Mouse (Mus musculus) MEL (cell line): ENCODE measurements around the gene Ank2. TPM values are rescaled to one million over a fixed set of nuclear protein-coding genes. Genes with fewer than 3 reads are reported as not detected.
"Not testable (repeated sequence)": the region's sequence is repeated elsewhere in the genome, so short reads cannot be mapped to it uniquely, and the experiment has no call there.

Experiments used
- DNase-seq: peaks from one replicate; pipeline ENCODE4 v3.0.0; 2011; ENCODE audit warnings: low read depth, low spot score
- H3K27ac ChIP-seq: 2 replicates; pipeline ENCODE4 v1.5.1; 2012; ENCODE audit warnings: low read depth, mild to moderate bottlenecking, control low read depth, low read length, moderate library complexity; ENCODE audit not compliant: control insufficient read depth
- H3K27me3 ChIP-seq, 2 experiments: fragments of 150-350 bp in 1 of 2; sonication (generic) in 1 of 2; 2 replicates each; pipeline ENCODE4 v1.6.1; 2012; ENCODE audit warnings: low read length in 2 of 2, mild to moderate bottlenecking in 2 of 2, improper control_type of control experiment in 1 of 2, moderate library complexity in 1 of 2; ENCODE audit not compliant: insufficient read depth in 2 of 2, control insufficient read depth in 1 of 2
- H3K36me3 ChIP-seq, 2 experiments: 2 replicates each; pipeline ENCODE4 v1.6.1; 2012 to 2014; ENCODE audit warnings: low read length in 2 of 2, improper control_type of control experiment in 1 of 2, inconsistent platforms in 1 of 2, mild to moderate bottlenecking in 1 of 2; ENCODE audit not compliant: insufficient read depth in 2 of 2, control insufficient read depth in 1 of 2
- H3K4me1 ChIP-seq, 2 experiments: fragments of 150-350 bp in 1 of 2; sonication (generic) in 1 of 2; 2 replicates each; pipeline ENCODE4 v1.6.1; 2012; ENCODE audit warnings: low read length in 2 of 2, improper control_type of control experiment in 1 of 2, mild to moderate bottlenecking in 1 of 2; ENCODE audit not compliant: insufficient read depth in 2 of 2, control insufficient read depth in 1 of 2
- H3K4me3 ChIP-seq, 2 experiments: fragments of 150-350 bp in 1 of 2; sonication (generic) in 1 of 2; 2 replicates each; pipeline ENCODE4 v1.5.1; 2012; ENCODE audit warnings: low read depth in 2 of 2, low read length in 2 of 2, mild to moderate bottlenecking in 2 of 2, moderate library complexity in 2 of 2, control low read depth in 1 of 2, improper control_type of control experiment in 1 of 2; ENCODE audit not compliant: control insufficient read depth in 1 of 2, insufficient read depth in 1 of 2
- H3K79me2 ChIP-seq: 2 replicates; pipeline ENCODE4 v1.6.1; 2012; ENCODE audit warnings: mild to moderate bottlenecking, low read length, moderate library complexity; ENCODE audit not compliant: control insufficient read depth, poor library complexity, insufficient read depth
- H3K9ac ChIP-seq: 2 replicates; pipeline ENCODE4 v1.6.1; 2012; ENCODE audit warnings: low read depth, mild to moderate bottlenecking, control low read depth, low read length, moderate library complexity; ENCODE audit not compliant: control insufficient read depth, poor library complexity, severe bottlenecking
- H3K9me3 ChIP-seq: fragments of 150-350 bp; sonication (generic); replicated peaks from 2 replicates; pipeline ENCODE4 v1.6.1; 2012; ENCODE audit warnings: mild to moderate bottlenecking, low read length, improper control_type of control experiment, moderate library complexity; ENCODE audit not compliant: insufficient read depth
- CHD1 ChIP-seq: IDR thresholded peaks from 2 replicates; pipeline ENCODE4 v1.6.1; 2012; ENCODE audit warnings: low read depth, mild to moderate bottlenecking, inconsistent platforms, low read length, improper control_type of control experiment
- CTCF ChIP-seq, 3 experiments: IDR thresholded peaks in 2 of 3; conservative IDR thresholded peaks in 1 of 3; 2 replicates each; pipeline ENCODE4 v1.5.1; 2011 to 2012; ENCODE audit warnings: low read length in 3 of 3, low read depth in 2 of 3, mild to moderate bottlenecking in 2 of 3, improper control_type of control experiment in 1 of 3, inconsistent platforms in 1 of 3, mixed read lengths in 1 of 3, moderate library complexity in 1 of 3; ENCODE audit not compliant: control insufficient read depth in 1 of 3, insufficient read depth in 1 of 3, poor library complexity in 1 of 3, severe bottlenecking in 1 of 3
- E2F4 ChIP-seq: IDR thresholded peaks from 2 replicates; pipeline ENCODE4 v1.6.1; 2011; ENCODE audit warnings: low read depth, low read length, improper control_type of control experiment, borderline replicate concordance
- GABPA ChIP-seq: IDR thresholded peaks from 2 replicates; pipeline ENCODE4 v1.6.1; 2012; ENCODE audit warnings: low read depth, mild to moderate bottlenecking, inconsistent platforms, low read length, improper control_type of control experiment, moderate library complexity
- HCFC1 ChIP-seq: IDR thresholded peaks from 2 replicates; pipeline ENCODE4 v1.6.1; 2012; ENCODE audit warnings: low read depth, mild to moderate bottlenecking, inconsistent platforms, low read length, improper control_type of control experiment, moderate library complexity
- MAX ChIP-seq: IDR thresholded peaks from 2 replicates; pipeline ENCODE4 v1.6.1; 2011; ENCODE audit warnings: low read length, improper control_type of control experiment
- MYB ChIP-seq: IDR thresholded peaks from 2 replicates; pipeline ENCODE4 v1.6.1; 2011; ENCODE audit warnings: mild to moderate bottlenecking, low read depth, low read length, improper control_type of control experiment
- NRF1 ChIP-seq: IDR thresholded peaks from 2 replicates; pipeline ENCODE4 v1.6.1; 2014; ENCODE audit warnings: low read depth, mild to moderate bottlenecking, inconsistent platforms, low read length, improper control_type of control experiment, moderate library complexity; ENCODE audit not compliant: poor library complexity, insufficient read depth, severe bottlenecking
- POLR2AphosphoS2 ChIP-seq: IDR thresholded peaks from 2 replicates; pipeline ENCODE4 v1.6.1; 2011; ENCODE audit warnings: low read length, improper control_type of control experiment
- RAD21 ChIP-seq: IDR thresholded peaks from 2 replicates; pipeline ENCODE4 v1.6.1; 2011; ENCODE audit warnings: mild to moderate bottlenecking, low read depth, low read length, improper control_type of control experiment
- RCOR1 ChIP-seq: IDR thresholded peaks from 2 replicates; pipeline ENCODE4 v1.6.1; 2012; ENCODE audit warnings: low read depth, mild to moderate bottlenecking, inconsistent platforms, low read length, improper control_type of control experiment
- TAL1 ChIP-seq: IDR thresholded peaks from 2 replicates; pipeline ENCODE4 v1.6.1; 2012; ENCODE audit warnings: mild to moderate bottlenecking, inconsistent platforms, low read length, moderate library complexity, mixed read lengths
- TBP ChIP-seq: IDR thresholded peaks from 2 replicates; pipeline ENCODE4 v1.8.0; 2011; ENCODE audit warnings: low read depth, low read length, improper control_type of control experiment
- TCF12 ChIP-seq: IDR thresholded peaks from 2 replicates; pipeline ENCODE4 v1.6.1; 2014; ENCODE audit warnings: low read depth, mild to moderate bottlenecking, inconsistent platforms, low read length, improper control_type of control experiment, moderate library complexity
- ZKSCAN1 ChIP-seq: IDR thresholded peaks from 2 replicates; pipeline ENCODE4 v1.6.1; 2012; ENCODE audit warnings: low read depth, mild to moderate bottlenecking, inconsistent platforms, low read length, improper control_type of control experiment, moderate library complexity
- polyA plus RNA-seq, 2 experiments: library from polyadenylated mRNA; stranded (reverse) in 1 of 2; unstranded in 1 of 2; fragments of >175 nt in 1 of 2; fragments of >200 nt in 1 of 2; gene quantifications; 2 replicates each; pipeline versions ENCODE4 v1.2.1 to v1.2.4; 2012; ENCODE audit warnings: low replicate concordance in 2 of 2, low read depth in 1 of 2; ENCODE audit not compliant: insufficient read length in 2 of 2, insufficient read depth in 1 of 2, missing spikeins in 1 of 2
- total RNA-seq: library from RNA; depleted of rRNA; stranded (reverse); fragments of 300-350 nt; gene quantifications from 2 replicates; pipeline ENCODE4 v1.2.3, GENCODE M21; 2012

Gene Ank2
- total and polyA plus RNA-seq, 3 experiments = 2.7 to 4.5 TPM; not detected in 1

DNA sequence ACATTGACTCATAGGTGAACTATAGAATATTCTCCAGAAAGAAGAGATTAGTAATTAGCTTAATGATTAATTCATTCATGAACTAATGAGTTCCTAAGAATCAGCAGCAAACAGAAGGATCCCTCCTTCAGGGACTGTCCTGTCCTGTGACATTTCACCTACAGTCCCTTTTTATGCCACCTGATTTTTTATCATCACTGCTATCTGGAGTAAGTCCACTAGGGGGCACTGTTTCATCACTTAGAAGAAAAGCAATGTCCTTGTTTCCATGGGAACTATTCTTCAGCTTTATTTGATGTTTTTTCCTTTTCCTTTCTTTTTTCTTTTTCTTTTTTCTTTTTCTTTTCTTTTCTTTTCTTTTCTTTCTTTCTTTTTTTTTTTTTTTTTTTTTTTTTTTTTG is 176.3 kb downstream of the Ank2 start (continued):
- no peak for TF ChIP-seq POLR2AphosphoS2

DNA sequence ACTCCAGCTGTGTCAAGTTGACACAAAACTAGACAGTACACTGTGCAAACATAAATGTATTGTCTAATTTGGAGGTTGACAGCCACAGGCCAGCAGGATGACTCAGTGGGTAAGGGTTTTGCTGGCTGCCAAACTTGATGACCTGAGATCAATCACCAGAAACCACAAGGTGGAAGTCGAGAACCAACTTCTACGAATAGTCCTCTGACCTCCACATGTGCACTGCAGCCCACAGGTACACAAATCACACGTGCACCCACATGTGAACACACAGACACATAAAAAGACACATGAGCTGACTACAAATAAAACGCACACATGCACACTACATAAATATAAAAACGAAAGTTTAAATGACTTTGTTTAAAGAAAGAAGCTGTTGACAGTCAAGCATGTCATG is 177.5 kb downstream of the Ank2 start:
- H3K27me3 ChIP-seq = no peaks in the 10 kb centered on the region
- no peak overlapping the region for H3K27ac ChIP-seq
- no peaks in the 10 kb centered on the region for H3K9me3 ChIP-seq
- H3K4me3 ChIP-seq = no peak overlapping the region
- H3K9ac ChIP-seq = no peak overlapping the region
- H3K4me1 ChIP-seq = peaks cover 2 to 4% of the 10 kb centered on the region in 2 experiments; a peak in 3 of 4 replicates
- TF ChIP-seq HCFC1 (no peak), MYB (no peak), TBP (no peak), TCF12 (no peak), RCOR1 (no peak), RAD21 (no peak)
- H3K79me2 ChIP-seq = no peaks in the 10 kb centered on the region
- H3K36me3 ChIP-seq = peaks cover 0 to 13% of the 10 kb centered on the region in 2 experiments; a peak in 2 of 4 replicates
- DNase-seq = no peak

DNA sequence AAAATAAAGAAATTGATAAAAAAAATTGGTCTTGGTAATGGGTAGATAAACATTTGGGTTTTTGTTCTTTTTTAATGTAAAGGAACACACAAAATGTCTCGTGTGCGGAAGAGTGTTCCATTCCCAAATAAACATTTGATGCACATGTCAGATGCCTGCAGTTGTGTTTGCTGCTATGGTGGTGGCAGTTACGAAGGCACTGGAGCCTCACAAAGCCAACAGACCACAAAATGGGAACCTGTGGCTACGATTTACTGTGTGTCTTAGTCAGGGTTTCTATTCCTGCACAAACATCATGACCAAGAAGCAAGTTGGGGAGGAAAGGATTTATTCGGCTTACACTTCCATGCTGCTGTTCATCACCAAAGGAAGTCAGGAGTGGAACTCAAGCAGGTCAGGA is 178.1 kb downstream of the Ank2 start:
- not testable (repeated sequence) for H3K27me3 ChIP-seq, H3K79me2 ChIP-seq, H3K4me3 ChIP-seq, H3K4me1 ChIP-seq, H3K27ac ChIP-seq, H3K9ac ChIP-seq, H3K9me3 ChIP-seq
- peaks cover 0 to 13% of the 10 kb centered on the region in 2 experiments; a peak in 2 of 4 replicates for H3K36me3 ChIP-seq
- DNase-seq = peak; percentile 16

DNA sequence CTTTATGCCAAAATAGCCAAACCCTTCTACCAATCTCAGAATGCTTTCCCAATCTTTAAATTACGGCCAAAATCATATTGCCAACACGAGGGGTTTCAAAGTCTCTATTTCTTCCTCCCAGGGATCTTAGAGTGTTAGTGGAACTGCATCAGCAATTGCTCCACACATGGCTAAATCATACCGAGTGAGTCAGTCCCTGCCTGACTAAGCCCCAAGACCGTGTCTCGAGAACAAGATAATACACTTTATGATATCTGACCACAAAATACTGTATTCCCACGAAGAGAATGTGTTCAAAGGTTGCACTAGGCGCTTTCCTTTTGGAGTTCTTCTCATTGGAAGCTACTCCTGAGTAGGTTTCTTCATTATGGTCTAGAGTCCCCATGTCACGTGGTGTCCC is 178.8 kb downstream of the Ank2 start:
- TF ChIP-seq TAL1 (no peak), RCOR1 (no peak), CTCF (IDR thresholded peaks at IDR 0.05 in 2 of 3, conservative IDR thresholded peaks at IDR 0.05 in 1 of 3; ENCODE audit: control insufficient read depth in 1 of 3, insufficient read depth in 1 of 3, low read depth in 2 of 3, low read length in 3 of 3, poor library complexity in 1 of 3, severe bottlenecking in 1 of 3) (no peak), E2F4 (no peak), MAX (no peak), ZKSCAN1 (no peak), HCFC1 (no peak), CHD1 (no peak), GABPA (no peak), NRF1 (no peak)
- Histone ChIP-seq H3K27me3 (no peaks in the 10 kb centered on the region), H3K36me3 (peaks cover 0 to 13% of the 10 kb centered on the region in 2 experiments; a peak in 2 of 4 replicates), H3K27ac (no peak overlapping the region), H3K4me3 (no peak overlapping the region), H3K79me2 (no peaks in the 10 kb centered on the region), H3K4me1 (peaks cover 2 to 4% of the 10 kb centered on the region in 2 experiments; a peak in 3 of 4 replicates), H3K9me3 (no peaks in the 10 kb centered on the region), H3K9ac (no peak overlapping the region)
- peak; percentile 13 for DNase-seq
